Mouse (Mus musculus) cerebellum, adult 18-20 months (tissue): ENCODE measurements at regions not wholly inside any gene's neighbourhood (a gene's known extent, or its start where the extent isn't known, plus 50 kb on each side); places are given as distances from the start of the nearest gene placed in this dataset.
A peak's percentile ranks its signal among the peaks of the same experiment; 100 is the strongest.

ENCODE experiments used
- DNase-seq, 2 experiments: peaks; one replicate each; pipeline ENCODE4 v3.0.0; 2021

- DNase-seq: peak; percentile 51 to 54
Observed at GRCm38 (mm10) chr2:136449265-136449664, 52.4 kb upstream of the Ankef1 start.
